Mouse (Mus musculus): ENCODE data around the gene Mia. TPM values are rescaled to one million over a fixed set of nuclear protein-coding genes. Genes with fewer than 3 reads are reported as not detected.

Mia gene
- polyA plus RNA-seq, 1 experiment from 2014 or later: 9.7 TPM

DNA sequence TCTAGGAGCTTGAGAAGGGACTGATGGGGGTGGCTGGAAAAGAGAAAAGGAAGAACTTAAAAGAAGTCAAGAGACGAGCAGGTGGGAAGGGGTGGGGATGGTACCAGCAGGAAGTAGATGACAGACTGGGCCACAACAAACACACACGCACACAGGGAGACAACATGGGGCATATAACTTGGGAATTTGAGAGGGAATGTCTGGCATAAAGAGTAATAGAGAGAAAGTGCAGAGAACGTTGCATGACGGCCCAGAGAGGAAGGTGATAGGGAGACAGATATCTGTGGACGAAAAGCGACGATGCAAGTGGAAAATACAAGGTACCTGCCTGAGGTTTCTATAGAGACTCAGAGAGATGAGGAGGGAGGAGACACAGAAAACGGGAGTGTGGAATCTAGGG lies 15.3 kb downstream of the Mia start:
- Histone ChIP-seq H3K4me2 (peak overlapping the region; percentile 75), H3K9me3 (no peaks in the 10 kb centered on the region), H3K4me3 (peak overlapping the region; percentile 73), H3K27me3 (no peaks in the 10 kb centered on the region), H3K27ac (replicated peaks) (peak overlapping the region; percentile 98), H3K36me3 (peaks cover 45% of the 10 kb centered on the region), H3K4me1 (replicated peaks) (peaks cover 61% of the 10 kb centered on the region), H3K9ac (peak overlapping the region; percentile 91)
- WGBS: 4% methylated on average over 8 of the region's 8 CpGs
- no peak; the same call in 1 of the 2 replicates for ATAC-seq (ENCODE audit: low read depth)

- Histone ChIP-seq H3K4me3 (peak overlapping the region; percentile 73), H3K27ac (replicated peaks) (peak overlapping the region; percentile 98; the same call in 1 of the 2 replicates), H3K4me1 (replicated peaks) (peaks cover 66% of the 10 kb centered on the region), H3K27me3 (no peaks in the 10 kb centered on the region), H3K36me3 (peaks cover 42% of the 10 kb centered on the region), H3K4me2 (peak overlapping the region; percentile 75), H3K9ac (peak overlapping the region; percentile 91), H3K9me3 (no peaks in the 10 kb centered on the region)
- ATAC-seq (ENCODE audit: low read depth): 0 out of 2 replicates have a peak, but pooled peaks have one; percentile 4
- WGBS: 73% methylated on average over 23 of the region's 23 CpGs
Observed at GRCm38 (mm10) chr7:27165007-27165655, 15.8 kb downstream of the Mia start.

GRCm38 (mm10) chr7:27164112-27164947 lies 16.6 kb downstream of the Mia start:
- Histone ChIP-seq H3K9me3 (no peaks in the 10 kb centered on the region), H3K9ac (peak overlapping the region; percentile 91), H3K36me3 (peaks cover 43% of the 10 kb centered on the region), H3K4me2 (peak overlapping the region; percentile 75), H3K4me1 (replicated peaks) (peaks cover 73% of the 10 kb centered on the region), H3K4me3 (peak overlapping the region; percentile 73), H3K27me3 (no peaks in the 10 kb centered on the region), H3K27ac (replicated peaks) (no peak overlapping the region)
- 81% methylated on average over 33 of the region's 33 CpGs for WGBS
- no peak for ATAC-seq (ENCODE audit: low read depth)

DNA sequence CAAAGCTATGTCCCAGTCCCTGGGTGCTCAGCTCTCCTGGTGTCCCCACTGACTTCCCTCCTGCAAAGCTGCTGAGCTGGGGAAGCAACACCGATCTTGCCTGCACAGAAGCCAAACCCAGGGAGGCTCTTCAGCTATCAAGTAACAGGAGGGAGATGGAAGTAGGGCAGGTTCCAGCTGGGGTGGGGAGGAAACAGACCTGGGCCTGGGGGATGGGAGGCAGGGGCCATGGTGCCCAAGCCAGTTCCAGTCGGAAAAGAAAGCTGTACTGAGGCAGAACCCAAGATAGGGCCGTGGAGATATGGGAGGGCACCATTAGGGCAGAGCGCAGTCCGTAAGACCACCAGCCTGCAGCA lies 17.5 kb downstream of the Mia start:
- no peaks in the 10 kb centered on the region for H3K9me3 ChIP-seq
- H3K4me2 ChIP-seq: peak overlapping the region; percentile 75
- peaks cover 47% of the 10 kb centered on the region for H3K36me3 ChIP-seq
- H3K4me1 ChIP-seq (replicated peaks): peaks cover 73% of the 10 kb centered on the region
- no peaks in the 10 kb centered on the region for H3K27me3 ChIP-seq
- H3K9ac ChIP-seq: peak overlapping the region; percentile 91
- no peak for ATAC-seq (ENCODE audit: low read depth)
- WGBS: 81% methylated on average over 5 of the region's 5 CpGs
- H3K4me3 ChIP-seq: peak overlapping the region; percentile 23
- H3K27ac ChIP-seq (replicated peaks): no peak overlapping the region

DNA sequence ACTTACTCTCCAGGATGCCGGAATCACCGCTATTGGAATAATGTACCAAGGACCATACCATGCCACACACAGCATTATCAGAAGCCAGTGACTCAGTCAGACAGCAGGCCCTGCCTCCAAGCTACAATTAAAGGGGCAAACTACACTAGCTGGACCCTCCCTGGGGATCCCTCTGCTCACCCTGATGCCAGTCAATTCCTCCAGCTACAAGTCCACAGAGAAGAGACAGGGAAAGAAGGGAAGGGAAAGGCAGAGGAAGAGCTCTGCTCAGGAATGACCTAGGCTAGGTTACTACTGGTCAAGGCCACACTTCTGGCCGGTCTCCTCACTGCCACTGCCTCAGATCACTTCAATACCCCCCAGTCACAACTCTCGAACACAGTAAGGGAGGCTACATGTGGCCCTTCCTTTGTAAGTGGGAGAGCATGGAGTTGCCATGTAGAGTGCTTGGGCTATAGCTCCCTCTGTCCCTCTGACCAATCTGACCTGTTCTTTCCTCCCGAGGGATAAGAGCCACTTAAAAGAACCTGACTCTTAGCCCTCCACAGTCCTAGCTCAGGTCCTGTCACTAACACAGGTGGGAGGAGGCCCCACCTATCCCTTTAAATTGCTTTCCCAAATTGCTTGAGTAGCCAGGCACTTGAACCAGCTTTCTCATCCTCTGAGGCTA lies 18.0 kb downstream of the Mia start:
- ATAC-seq (ENCODE audit: low read depth): no peak
- Histone ChIP-seq H3K4me1 (replicated peaks) (peaks cover 72% of the 10 kb centered on the region), H3K36me3 (peaks cover 52% of the 10 kb centered on the region), H3K4me2 (peak overlapping the region; percentile 75), H3K9ac (peak overlapping the region; percentile 91), H3K4me3 (peak overlapping the region; percentile 23), H3K27ac (replicated peaks) (no peak overlapping the region), H3K27me3 (no peaks in the 10 kb centered on the region), H3K9me3 (no peaks in the 10 kb centered on the region)
- WGBS: 84% methylated on average over 5 of the region's 5 CpGs

- peak overlapping the region; percentile 50 for H3K9ac ChIP-seq
- peaks cover 60% of the 10 kb centered on the region for H3K36me3 ChIP-seq
- no peak overlapping the region for H3K4me3 ChIP-seq
- H3K4me2 ChIP-seq: 0 out of 2 replicates have a peak overlapping the region, but pooled peaks have one; percentile 13
- peaks cover 62% of the 10 kb centered on the region for H3K4me1 ChIP-seq (replicated peaks)
- no peak overlapping the region for H3K27ac ChIP-seq (replicated peaks)
- WGBS: 87% methylated on average over 4 of the region's 4 CpGs
- no peak for ATAC-seq (ENCODE audit: low read depth)
- no peaks in the 10 kb centered on the region for H3K27me3 ChIP-seq
- H3K9me3 ChIP-seq: no peaks in the 10 kb centered on the region
Observed at GRCm38 (mm10) chr7:27161744-27162143, 19.2 kb downstream of the Mia start.

DNA sequence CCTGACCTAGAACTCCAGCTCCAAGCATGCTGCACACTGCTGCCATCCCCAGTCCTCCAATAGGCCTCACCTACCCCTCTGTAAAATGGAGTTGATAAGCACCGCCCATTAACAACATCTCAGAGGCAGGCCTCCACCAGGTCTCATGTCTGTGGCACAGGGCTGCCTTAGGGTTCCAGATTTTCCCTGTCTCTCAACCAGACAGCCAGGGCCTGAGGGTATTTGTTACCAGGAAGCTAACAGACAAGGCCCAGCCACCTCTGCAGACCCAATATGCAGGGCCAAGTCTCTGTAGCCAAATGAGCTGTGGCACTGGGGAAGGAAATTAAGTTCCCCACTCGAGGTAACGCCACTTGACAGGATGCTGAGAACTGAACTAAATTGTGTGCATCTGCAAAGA lies 20.0 kb downstream of the Mia start:
- Histone ChIP-seq H3K36me3 (peaks cover 60% of the 10 kb centered on the region), H3K9ac (peak overlapping the region; percentile 50; the same call in 1 of the 2 replicates), H3K4me2 (no peak overlapping the region), H3K27me3 (no peaks in the 10 kb centered on the region), H3K4me3 (no peak overlapping the region), H3K27ac (replicated peaks) (no peak overlapping the region), H3K9me3 (no peaks in the 10 kb centered on the region), H3K4me1 (replicated peaks) (peaks cover 62% of the 10 kb centered on the region)
- no peak for ATAC-seq (ENCODE audit: low read depth)
- 90% methylated on average over 3 of the region's 3 CpGs for WGBS

DNA sequence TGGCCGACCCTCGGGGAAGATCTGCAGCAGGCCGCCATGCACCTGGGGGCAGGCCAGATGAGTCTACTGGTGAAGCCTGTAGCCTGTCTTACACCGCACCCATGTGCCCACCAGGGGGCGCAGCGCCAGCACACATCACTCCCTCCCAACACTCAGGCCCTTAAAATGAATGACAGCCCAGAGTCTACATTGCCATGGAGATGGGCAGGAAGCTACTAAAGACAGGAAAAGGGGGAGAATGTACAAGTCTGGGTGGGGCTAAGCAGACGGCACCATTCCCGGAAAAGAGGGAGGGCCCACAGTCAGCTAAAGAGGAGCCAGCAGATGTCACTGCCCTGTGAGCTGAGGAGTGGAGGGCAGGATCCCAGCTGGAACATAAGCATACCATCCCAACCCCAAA lies 21.1 kb downstream of the Mia start:
- Histone ChIP-seq H3K4me3 (no peak overlapping the region), H3K27ac (replicated peaks) (0 out of 2 replicates have a peak overlapping the region, but pooled peaks have one; percentile 30), H3K4me1 (replicated peaks) (peaks cover 54% of the 10 kb centered on the region), H3K9me3 (no peaks in the 10 kb centered on the region), H3K36me3 (peaks cover 57% of the 10 kb centered on the region), H3K4me2 (no peak overlapping the region), H3K9ac (no peak overlapping the region), H3K27me3 (no peaks in the 10 kb centered on the region)
- 18% methylated on average over 8 of the region's 8 CpGs for WGBS
- peak; percentile 86 for ATAC-seq (ENCODE audit: low read depth)

- Histone ChIP-seq H3K27me3 (no peaks in the 10 kb centered on the region), H3K4me2 (no peak overlapping the region), H3K27ac (replicated peaks) (no peak overlapping the region), H3K4me3 (no peak overlapping the region), H3K9ac (no peak overlapping the region), H3K4me1 (replicated peaks) (peaks cover 48% of the 10 kb centered on the region), H3K9me3 (no peaks in the 10 kb centered on the region), H3K36me3 (peaks cover 51% of the 10 kb centered on the region)
- WGBS: 92% methylated on average over 6 of the region's 6 CpGs
- no peak for ATAC-seq (ENCODE audit: low read depth)
Observed at GRCm38 (mm10) chr7:27159256-27159655, 21.7 kb downstream of the Mia start.

GRCm38 (mm10) chr7:27158171-27158570 lies 22.8 kb downstream of the Mia start:
- no peak for ATAC-seq (ENCODE audit: low read depth)
- Histone ChIP-seq H3K9ac (no peak overlapping the region), H3K27ac (replicated peaks) (no peak overlapping the region), H3K27me3 (no peaks in the 10 kb centered on the region), H3K36me3 (peaks cover 44% of the 10 kb centered on the region), H3K9me3 (no peaks in the 10 kb centered on the region), H3K4me2 (no peak overlapping the region), H3K4me3 (no peak overlapping the region), H3K4me1 (replicated peaks) (peaks cover 37% of the 10 kb centered on the region)
- WGBS: 95% methylated on average over 9 of the region's 9 CpGs

- H3K9me3 ChIP-seq: no peaks in the 10 kb centered on the region
- peaks cover 15% of the 10 kb centered on the region for H3K4me1 ChIP-seq (replicated peaks)
- no peak overlapping the region for H3K4me2 ChIP-seq
- WGBS: 83% methylated on average over 13 of the region's 13 CpGs
- H3K4me3 ChIP-seq: no peak overlapping the region
- peaks cover 28% of the 10 kb centered on the region for H3K36me3 ChIP-seq
- no peak overlapping the region for H3K27ac ChIP-seq (replicated peaks)
- H3K9ac ChIP-seq: no peak overlapping the region
- no peaks in the 10 kb centered on the region for H3K27me3 ChIP-seq
- ATAC-seq (ENCODE audit: low read depth): no peak
Observed at GRCm38 (mm10) chr7:27156005-27156404, 25.0 kb downstream of the Mia start.

DNA sequence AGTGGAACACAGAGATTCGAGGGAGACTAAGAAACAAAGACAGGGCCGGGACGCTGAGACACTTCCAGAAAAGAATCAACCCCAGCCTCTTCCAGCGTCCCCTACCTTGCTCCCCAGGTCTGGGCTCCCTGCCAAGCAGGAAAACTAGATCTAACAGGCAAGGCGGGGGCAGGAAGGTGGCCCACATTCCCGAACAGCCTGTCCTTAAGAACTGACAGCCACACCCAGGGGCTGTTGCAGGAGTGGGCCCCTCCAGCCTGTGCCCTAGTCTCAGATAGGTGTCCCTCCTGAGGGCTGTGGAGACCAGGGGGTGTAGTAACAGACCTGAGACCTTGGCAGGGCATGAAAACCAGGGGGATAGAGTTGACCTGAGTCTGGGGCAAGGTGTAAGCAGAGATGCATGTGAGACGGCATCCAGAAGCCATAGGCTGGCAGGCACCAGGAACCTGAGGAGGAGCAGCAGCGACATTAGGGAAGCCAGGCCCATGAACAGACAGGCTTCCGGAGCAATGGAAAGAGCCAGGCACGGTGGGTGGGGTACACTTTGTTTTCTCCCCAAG lies 27.7 kb downstream of the Mia start, which contains the start of gene Cyp2t4:
TSS of gene Cyp2t4 (plus strand) at position 510 of the 560 bp plus-strand sequence.
- no peaks in the 10 kb centered on the region for H3K9me3 ChIP-seq
- H3K36me3 ChIP-seq: peaks cover 12% of the 10 kb centered on the region
- no peak within 1 kb of the TSS for H3K9ac ChIP-seq
- no peak within 1 kb of the TSS for H3K27ac ChIP-seq (replicated peaks)
- H3K27me3 ChIP-seq: no peaks in the 10 kb centered on the region
- H3K4me2 ChIP-seq: no peak within 1 kb of the TSS
- ATAC-seq (ENCODE audit: low read depth): no peak
- 77% methylated on average over 10 of the region's 10 CpGs for WGBS
- no peaks in the 10 kb centered on the region for H3K4me1 ChIP-seq (replicated peaks)
- H3K4me3 ChIP-seq: no peak within 1 kb of the TSS
